Mouse (Mus musculus) fat pad, adult 2 months (tissue): ENCODE results near the gene Klhdc4.

Experiments
- DNase-seq: peaks from one replicate; pipeline ENCODE4 v3.0.0-alpha.2; 2011; ENCODE audit warnings: low read depth, low spot score; ENCODE audit errors: extremely low read depth

The Klhdc4 gene

GRCm38 (mm10) chr8:121811502-121811901 lies 17.9 kb downstream of the Klhdc4 start:
- DNase-seq: no peak

GRCm38 (mm10) chr8:121809524-121810155 lies 19.7 kb downstream of the Klhdc4 start:
- DNase-seq: no peak

- DNase-seq: no peak
Observed at GRCm38 (mm10) chr8:121808032-121808431, 21.3 kb downstream of the Klhdc4 start.

DNA sequence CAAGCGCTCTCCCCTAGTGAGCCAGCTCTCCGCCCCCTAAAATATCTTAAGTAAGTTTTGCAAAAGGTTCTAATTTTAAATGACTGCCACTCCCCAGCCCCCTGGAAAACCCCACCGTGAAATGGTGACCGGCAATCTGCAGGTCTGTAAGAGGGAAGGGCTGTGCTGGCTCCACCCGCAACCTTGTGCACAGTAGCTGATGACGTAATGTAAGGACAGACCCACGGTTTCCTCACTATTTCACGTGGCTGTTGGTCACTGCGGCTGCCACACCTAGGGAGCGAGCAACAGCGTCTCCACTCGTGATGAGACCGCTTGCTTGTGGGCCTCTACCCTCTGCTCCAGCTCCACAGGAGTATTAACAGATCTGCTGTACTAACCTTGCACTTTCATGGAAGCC lies 23.2 kb downstream of the Klhdc4 start:
- no peak for DNase-seq

DNA sequence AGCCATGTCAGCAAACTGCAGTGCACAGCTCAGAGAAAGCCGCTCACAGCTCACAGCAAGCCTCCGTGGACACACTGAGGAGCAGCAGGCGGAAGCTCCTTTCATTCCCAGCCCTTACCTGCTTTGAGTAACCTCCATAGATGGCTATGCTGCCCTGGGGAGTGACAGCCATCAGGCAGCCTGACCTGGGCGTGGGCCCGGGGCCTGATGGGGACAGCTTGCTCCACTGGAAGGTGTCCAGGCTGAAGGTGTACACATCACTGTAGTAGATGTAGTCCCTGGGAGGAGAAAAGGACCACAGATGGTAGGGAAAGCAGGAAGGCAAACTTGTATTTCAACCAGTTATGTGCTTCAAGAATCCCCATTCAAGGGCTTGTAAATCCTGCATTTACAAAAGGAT lies 24.5 kb downstream of the Klhdc4 start:
- DNase-seq: no peak

GRCm38 (mm10) chr8:121798401-121798800 lies 31.0 kb downstream of the Klhdc4 start:
- no peak for DNase-seq

DNA sequence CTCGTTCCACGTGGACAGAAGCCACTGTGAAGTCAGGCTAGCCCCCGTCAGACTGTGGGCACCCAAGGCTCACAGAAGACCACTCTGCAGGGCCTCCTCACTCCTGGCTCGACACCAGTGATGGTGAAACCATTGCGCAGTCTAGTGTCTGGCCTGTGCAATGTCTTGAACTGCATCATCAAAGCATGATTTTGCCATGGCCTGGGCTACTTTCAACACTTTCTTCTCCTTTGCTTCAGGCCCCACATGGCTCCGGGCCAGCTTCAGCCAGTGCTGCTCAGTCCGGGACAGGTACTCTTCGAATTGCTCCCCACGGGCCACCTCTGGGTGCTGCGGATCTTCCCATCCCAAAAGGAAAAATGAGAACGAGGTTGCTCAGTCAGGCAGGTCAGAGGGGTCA lies 33.0 kb downstream of the Klhdc4 start:
- no peak for DNase-seq

- DNase-seq: no peak
Observed at GRCm38 (mm10) chr8:121795461-121795860, 33.9 kb downstream of the Klhdc4 start.

GRCm38 (mm10) chr8:121794151-121794550 lies 35.2 kb downstream of the Klhdc4 start:
- no peak for DNase-seq

DNA sequence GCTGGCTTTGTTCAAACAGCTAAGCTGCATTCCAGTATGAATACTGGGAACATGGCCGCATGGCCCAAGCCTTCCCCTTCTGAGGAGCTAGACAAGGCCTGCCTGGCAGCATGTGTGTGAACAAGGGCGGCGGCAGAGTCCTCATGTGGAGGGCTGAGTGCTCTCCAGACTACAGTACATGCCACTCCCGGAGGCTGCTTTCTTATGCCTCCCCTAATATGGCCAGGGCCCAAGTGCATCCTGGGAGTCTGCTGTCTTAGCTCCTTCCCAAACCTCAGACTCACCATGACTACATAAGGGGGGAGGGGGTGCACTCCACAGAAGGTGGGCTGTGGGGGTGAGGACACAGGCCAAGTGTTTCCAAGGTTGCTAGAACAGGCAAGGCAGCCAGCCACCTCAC lies 36.7 kb downstream of the Klhdc4 start:
- no peak for DNase-seq

DNA sequence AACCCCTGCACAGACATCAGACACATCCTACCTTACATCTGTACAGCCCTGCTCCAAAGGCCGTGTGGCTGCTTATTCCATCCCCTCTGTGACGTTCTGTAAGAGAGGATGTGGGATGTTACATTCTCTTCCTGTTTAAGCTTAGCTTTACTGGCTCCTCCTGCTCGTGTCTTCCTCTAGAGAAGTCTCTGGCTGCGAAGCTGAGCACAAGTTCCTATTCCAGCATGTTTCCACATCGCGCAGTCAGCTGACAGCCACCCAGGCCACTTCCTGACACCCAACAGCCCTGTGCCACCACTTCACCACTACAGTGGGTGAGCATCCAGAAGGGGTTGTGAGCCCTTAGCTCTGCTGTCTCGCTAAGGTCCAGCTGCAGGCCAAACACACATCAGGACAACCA lies 37.2 kb downstream of the Klhdc4 start:
- DNase-seq: no peak

GRCm38 (mm10) chr8:121788786-121789185 lies 40.6 kb downstream of the Klhdc4 start:
- DNase-seq: no peak

DNA sequence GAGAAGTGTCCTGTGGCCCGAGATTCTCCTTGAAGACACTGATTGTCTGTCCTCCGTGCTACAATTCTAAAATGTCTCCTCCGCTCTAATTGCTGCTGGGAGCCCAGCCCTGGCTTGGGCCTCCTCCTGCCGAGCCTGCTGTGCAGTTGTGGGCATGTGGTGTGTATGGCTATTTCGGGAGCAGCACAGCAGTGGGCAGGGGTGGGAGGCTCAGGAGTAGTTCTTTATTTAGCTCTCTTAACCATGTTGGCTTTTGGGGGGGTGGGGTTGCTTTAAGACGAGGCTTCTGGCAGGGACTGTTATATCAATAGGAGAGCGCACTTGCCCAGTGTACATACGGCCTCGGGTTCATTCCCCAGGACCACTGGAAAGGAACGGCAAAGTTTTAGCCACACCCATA lies 42.8 kb downstream of the Klhdc4 start:
- DNase-seq: no peak

- no peak for DNase-seq
Observed at GRCm38 (mm10) chr8:121782493-121782892, 46.9 kb downstream of the Klhdc4 start.

DNA sequence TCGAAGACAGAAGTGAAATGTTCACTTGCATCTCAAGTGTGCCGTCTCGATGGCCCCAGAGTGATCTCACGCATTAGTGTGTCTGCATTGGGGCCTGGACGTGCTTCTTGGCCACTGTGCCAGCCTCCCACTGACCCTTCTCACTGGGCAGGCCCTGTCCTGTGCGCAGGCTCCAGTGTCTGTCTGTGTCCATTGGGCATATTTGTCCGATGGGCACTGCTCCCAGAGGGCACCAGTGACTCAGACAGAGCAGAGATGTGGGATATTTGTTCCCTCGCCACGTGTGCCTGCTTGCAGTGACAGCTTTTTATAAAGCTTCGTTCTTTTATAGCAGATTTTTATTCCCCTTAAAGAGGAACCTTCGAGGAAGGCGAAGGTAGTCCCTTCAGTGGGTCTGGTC lies 55.5 kb downstream of the Klhdc4 start:
- DNase-seq: no peak

DNA sequence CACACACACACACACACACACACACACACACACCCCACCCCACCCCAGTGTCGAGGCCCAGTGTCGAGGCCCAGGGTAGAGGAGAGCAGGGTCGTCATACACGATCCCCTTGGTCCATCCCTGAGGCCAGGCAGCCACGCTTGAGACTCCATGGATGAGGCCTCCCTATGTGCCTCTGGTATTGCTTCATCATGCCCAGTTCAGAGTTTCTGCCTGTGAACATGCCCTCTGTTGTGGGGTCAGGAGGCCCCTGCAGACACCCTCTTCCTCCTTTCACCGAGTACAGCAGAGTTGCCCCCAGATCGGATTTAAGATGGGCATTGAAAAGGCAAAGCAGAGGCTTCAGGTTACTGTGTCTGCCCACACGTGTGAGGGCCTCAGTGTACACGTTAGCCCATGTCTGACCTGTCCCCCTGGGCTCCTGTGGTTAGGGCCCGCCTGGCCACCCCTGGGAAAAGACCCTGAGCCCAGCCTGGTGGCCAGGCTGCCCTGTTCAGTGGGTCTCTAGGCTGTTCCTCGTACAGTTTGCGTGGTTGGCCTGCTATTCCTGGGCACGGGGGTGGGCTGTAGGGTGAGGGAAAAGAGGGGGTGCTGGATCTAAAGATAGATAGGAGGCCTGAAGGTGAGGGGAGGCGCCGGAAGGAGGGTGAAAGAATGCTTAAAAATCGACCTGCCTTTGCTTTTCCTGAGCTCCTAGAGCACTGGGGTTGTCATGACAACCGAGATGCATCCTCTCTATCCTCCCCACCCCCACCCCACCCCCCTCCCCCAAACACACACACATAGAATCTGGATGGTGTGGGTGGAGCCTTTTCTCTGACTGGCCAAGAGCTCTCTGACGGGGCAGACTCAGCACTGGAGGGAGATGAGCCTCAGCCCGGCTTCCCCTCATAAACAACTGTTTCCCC lies 58.3 kb downstream of the Klhdc4 start:
- no peak for DNase-seq

DNA sequence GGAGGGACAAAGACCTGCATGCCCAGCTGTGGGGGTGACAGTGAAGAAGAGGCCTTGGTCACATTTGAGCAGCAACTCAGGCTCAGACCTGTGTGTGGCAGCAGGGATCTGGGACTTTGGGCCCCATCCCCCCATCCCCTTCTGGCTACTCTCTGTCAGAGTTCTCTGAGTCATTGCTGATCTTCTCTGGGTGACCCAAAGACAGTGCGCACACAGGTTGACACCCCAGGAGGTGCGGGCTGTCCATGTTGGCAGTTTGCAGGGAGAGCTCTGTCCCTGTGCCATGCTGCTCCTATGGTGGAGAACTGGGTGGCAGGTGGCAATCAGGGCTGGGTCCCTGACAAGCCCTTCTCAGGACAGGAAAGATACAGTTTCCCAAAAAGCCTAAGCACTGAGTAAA lies 59.7 kb downstream of the Klhdc4 start:
- no peak for DNase-seq

- no peak for DNase-seq
Observed at GRCm38 (mm10) chr8:121769095-121769494, 60.3 kb downstream of the Klhdc4 start.

DNA sequence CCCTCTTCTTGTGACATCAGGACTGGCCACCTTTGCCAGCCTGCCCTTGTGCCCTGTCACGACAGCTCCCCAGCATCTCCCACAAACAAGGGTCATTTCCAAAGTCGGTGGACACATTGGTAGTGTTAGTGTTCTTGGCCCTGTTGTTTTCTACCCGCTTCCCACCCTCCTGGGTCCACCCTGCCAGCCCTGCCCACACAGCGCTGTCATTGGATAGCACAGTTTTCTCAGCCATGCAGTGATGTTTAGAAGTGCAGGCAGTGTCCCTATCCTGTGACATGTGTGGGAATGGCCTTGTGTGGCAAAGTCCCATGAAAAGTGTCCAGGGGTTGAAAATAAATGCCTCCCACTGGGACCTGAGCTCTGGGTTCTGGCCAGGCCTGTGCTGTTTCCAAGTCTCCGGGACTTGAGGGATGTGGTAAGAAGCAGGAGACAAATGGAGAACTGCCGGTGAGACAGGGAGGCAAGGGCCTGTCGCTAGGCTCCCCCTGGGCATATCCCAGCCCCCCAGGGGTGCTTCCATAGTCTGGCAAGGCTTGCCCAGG lies 63.7 kb downstream of the Klhdc4 start:
- no peak for DNase-seq

DNA sequence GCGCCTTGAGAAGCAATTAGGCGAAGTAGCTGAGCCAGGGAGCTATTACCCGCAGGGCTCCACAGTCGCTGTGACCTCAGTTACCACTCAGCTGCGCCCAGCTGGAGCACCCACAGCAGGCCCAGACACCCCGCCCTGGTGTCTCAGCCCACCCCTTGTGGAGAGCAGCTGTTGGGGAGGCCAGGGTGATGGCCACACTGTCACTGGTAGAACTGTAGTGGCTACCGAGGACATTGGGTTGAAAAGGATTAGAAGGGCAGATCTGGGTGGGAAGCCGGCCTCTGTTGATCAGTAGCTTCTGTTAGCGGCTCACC lies 65.7 kb downstream of the Klhdc4 start:
- DNase-seq: no peak

DNA sequence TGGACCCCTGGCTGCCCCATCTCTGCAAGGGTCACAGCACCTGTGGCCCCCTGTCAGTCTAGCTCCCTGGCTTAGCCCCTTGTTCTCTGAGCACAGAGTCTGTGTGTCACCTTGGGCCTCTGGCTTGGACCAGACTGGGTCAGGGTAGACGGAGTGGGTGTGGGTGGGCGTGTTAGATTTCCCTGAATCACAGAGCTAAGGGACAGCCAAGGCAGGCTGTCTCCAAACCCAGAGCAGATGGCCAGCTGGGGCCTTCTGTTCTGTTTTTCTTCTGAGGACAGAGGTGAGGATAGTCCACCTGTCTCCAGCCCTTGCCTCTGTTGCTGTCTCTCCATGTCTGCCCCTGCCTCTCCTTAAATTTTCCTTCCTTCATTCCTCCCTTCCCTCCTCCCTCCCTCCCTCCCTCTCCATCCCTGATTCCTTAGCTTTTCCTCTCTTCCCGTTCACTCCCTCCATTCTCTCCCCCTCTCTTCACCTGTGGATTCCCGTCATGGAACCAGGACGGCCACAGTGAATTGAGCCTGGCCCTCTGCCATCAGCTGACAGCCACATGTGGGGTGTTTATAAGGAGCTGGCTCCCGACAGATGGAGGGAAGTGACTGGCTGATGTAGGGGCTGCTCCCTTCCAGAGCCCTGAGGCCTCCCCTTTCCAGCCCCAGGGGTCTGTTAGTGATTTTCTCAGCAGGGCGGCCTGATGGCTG lies 66.2 kb downstream of the Klhdc4 start:
- no peak for DNase-seq

DNA sequence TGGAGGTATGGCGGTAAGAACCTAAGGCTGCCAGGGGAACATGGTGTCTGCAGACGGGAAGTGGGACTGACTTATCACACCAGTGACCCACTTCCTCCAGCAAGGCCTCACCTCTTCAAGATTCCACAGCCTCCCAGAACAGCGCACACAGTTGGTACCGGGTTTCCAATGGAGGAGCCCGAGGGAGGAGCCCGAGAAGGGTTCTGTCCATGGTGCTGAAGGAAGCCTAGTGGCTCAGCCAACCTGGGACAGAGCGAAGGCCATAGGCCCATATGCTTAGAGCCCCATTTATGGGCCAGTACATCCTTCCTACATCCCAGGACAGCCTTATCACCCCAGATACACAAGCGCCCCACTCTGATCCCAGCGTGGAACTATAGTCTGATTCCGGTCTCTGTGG lies 67.9 kb downstream of the Klhdc4 start:
- DNase-seq: no peak
